Mouse (Mus musculus) gastrocnemius, postnatal 14 days (tissue): ENCODE measurements around the gene Hspa4. TPM values are rescaled to one million over a fixed set of nuclear protein-coding genes. Genes with fewer than 3 reads are reported as not detected.

ENCODE experiments used
- DNase-seq: peaks from one replicate; pipeline ENCODE4 v3.0.0; 2021; ENCODE audit warnings: mixed read lengths
- intact Hi-C: fragments of 180-260 bp; cut with DNase I; formaldehyde crosslinking; loops from one replicate; pipeline ENCODE4 v1.15.1; 2025; ENCODE audit warnings: low total_unique reads
- total RNA-seq, 2 experiments: library from RNA; stranded (reverse); gene quantifications; 2 replicates each; pipeline ENCODE4 v1.2.3; 2021

Gene Hspa4
- total RNA-seq, 2 experiments from 2014 or later = 94.8 to 113 TPM

DNA sequence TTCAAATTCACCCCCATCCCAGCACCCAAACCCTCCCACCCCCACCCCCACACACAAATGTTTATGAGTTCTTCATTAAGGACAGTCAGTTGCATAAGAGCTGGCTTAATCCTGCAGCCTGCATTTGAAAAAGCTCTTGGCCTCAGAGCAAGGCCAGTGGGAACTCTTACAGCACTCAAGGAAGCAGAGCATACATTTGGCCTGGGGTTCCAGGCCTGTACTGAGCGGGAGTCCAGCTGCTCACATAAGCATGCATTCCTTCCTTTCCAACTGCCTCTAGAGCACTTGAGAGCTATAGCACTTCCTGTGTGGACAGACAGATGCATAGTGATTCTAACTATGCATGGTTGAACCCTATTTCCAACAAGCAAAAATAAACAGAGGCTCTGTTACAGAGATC, 40.2 kb downstream of the Hspa4 start:
- intact Hi-C loops = no loop called here
- DNase-seq = no peak

DNA sequence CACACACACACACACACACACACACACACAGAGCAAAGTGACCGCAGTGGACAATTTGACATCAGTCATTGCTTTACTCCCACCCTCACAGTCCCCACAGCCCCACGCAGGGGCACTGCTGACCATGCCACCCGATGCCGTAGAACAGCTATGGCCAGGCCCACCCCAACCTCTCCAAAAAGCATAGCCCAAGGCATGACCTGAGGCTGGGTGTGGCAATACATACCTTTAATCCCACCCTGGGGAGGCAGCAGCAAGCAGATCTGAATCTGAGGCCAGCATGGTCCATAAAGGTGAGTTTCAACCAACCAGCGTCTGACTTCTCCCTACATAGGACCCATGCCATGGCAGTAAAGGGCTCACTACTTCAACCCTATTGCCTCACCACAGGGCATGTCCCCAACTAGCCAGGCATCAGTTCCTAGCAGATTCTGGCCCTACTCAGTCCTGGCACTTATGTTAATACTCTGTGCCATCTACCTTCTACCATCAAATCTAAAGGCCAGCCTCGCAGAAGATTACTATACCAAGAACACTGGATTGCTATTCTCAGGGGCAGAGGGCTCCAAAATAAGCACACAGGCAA, 41.1 kb downstream of the Hspa4 start:
- intact Hi-C loops = loop anchor here (10.0 kb wide), 1 partner anchor 174 kb away; no protein-coding TSS in a partner anchor
- DNase-seq = no peak

DNA sequence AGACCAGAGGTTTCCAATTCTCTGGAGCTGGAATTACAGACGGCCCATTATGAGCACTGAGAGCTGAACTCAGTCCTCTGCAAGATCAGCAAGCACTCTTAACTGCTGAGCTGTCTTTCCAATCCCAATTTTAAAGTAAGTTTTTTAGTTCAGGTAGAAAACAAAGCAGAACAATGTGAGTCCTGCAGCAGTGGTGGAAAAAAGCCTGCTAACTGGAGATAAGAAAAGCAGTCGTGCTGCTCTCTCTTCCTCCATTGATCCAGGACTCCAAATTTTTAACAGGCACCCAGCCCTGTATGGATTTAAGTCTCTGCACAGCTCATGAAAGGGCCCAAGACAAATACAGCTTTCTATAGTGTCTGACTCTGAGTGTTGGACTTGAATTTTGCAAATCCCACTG, 43.3 kb downstream of the Hspa4 start:
- intact Hi-C loops = loop anchor here (10.0 kb wide), 1 partner anchor 172 kb away; no protein-coding TSS in a partner anchor
- no peak for DNase-seq

DNA sequence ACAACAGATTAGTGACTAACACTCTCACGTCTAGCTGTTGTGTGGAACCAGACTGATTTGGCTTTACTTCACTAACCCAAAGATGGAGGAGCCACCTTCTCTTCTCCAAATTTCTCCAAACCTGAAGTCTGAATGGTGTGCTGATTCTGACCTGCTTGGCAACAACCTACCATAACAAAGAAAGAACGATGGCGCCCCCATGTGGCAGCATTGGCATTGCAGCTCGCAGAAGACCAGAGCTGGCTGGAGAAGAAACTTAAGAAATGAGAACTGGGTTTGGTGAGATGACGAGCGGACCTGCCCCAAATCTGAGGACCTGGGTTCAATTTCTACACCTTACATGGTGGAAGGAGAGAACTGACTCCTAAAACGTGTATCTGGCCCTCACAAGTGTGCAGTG, 45.3 kb downstream of the Hspa4 start:
- peak; percentile 68 for DNase-seq
- intact Hi-C loops = loop anchor here (10.0 kb wide), 1 partner anchor 170 kb away; no protein-coding TSS in a partner anchor

DNA sequence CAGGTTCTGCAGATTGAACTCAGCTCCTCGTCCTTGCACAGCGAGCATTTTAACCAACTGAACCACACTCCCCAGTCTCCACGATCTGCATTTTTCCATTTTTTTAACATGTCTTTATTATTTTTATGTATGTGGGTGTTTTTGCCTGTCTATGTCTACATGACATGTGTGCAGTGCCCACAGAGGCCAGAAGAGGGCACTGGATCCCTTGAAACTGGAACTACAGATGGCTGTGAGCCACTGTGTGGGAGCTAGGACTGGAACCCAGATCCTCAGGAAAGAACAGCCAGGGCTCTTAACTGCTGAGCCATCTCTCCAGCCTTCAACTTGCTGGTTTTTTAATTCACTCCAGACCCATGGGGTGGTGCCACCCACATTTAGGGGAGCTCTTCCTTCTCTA, 45.8 kb downstream of the Hspa4 start:
- intact Hi-C loops = loop anchor here (10.0 kb wide), 1 partner anchor 170 kb away; no protein-coding TSS in a partner anchor
- no peak for DNase-seq

DNA sequence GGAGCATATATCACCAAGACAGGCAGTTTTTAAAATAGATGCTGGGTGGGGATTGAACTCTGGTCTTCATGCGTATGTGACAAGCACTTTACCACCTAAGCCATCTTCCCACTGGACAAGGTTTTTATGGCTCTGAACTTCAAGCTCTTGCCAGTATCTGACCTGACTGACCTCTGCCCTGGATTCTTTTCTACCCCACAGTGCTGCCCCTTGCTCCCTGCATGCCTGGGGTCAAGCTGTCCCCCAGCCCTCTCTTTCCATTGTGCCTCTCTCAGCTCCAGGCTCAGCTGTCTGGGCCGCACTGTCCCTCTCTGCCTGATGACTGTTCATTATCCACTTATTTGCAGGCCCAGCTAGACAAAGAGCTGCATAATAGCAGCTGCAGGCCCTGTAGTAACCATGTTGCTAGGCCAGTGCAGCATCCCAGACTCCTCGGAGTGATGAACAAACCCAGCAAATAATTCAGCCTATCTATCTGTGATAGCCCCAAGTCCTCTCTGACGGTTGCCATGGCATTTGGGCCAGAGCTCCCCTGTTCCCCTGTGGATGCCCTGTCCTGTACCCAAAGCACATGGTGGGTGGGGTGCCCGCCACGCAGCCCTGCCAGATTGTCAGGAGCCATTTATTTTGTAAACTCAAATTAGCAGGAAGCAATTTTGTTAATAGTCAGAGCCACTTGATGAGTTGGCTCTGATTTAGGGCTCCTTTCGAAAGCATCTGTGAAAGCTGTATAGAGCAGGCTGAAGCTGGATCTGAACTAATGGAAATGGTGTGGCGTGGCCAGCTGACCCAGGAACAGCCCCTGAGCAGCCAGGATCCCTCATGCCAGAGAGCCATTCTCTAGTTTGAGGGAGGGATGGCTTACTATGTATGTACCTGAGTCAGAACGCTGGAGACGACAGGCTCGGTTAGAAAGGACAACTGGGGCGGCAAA, 47.8 kb downstream of the Hspa4 start:
- intact Hi-C loops = loop anchor here (10.0 kb wide), 1 partner anchor 168 kb away; no protein-coding TSS in a partner anchor
- no peak for DNase-seq

DNA sequence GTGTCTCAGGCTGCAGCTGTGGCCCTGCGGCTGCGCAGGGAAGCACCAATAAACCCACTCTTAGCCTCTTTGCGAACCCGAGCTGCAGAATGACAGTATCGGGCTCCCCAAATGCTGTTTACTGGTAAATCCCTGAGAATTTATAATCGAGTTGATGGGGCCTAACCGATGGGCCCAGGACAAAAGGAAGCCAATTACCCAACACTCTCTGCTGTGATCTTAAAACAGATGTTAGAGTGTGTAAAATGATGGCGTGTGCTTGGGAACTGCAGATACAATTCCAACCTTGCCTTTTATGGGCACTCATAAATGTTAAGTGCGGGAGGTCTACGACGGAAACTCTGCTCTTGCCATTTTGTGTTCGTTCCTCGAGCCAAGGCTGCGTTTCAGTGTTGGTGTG, 49.5 kb downstream of the Hspa4 start:
- no peak for DNase-seq
- intact Hi-C loops = loop anchor here (10.0 kb wide), 1 partner anchor 166 kb away; no protein-coding TSS in a partner anchor

DNA sequence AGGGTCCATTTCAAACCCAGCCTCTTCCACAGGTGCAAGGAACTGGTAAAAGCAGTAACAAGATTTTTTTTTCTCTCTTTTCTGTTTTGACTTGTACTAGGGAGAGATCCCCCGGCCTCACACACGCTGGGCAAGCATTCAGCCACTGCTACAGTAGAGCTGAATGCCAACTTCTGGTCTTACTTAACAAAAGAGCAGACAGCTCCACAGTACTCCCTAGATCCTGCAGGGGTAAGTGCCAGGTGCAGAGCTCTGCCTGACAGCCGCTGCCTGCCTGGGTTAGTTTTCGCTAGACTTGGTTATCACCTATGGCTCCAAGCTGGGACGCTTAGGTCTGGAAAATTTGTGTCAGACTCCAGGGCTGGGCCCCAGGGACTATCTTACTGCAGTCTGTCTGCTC, 50.6 kb downstream of the Hspa4 start:
- no peak for DNase-seq
- intact Hi-C loops = loop anchor here (10.0 kb wide), 1 partner anchor 165 kb away; no protein-coding TSS in a partner anchor

DNA sequence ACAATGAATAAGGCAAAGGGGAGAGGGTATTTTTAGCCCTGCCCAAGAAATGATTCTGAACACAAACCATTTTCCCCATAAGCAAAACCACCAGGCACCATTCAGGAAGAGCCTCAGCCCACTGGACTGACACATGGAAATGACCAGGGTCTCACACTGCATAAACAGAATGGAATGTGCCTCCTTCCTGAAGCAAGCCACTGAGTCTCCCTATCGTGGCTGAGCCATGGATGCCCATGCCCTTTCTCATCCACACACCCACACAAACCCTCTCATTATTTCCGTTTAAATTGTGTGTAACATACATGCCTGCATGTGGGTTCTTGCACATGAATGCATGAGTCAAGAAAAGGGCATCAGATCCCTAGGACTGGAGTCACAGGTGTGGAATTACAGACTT, 54.7 kb downstream of the Hspa4 start:
- no peak for DNase-seq
- intact Hi-C loops = no loop called here

DNA sequence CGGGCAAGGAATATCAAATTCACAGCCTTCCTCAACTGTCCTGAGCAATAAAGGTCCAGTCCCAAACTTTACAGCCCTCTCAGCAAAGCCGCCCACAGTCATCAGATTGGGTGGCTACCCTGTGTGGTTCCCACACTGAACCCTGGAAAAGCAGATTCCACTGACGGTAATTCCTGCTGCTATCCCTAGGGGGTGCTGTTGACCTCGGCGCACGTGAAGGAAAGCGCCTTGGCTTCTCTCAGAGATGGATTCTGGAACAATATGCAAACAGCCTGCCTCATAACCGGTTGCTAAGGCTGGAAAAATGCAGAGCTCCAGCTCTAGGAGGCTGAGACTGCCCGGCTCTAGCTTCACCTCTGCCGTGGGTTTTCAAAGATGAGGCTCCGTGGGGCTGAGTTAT, 57.1 kb downstream of the Hspa4 start:
- intact Hi-C loops = no loop called here
- peak; percentile 35 for DNase-seq

DNA sequence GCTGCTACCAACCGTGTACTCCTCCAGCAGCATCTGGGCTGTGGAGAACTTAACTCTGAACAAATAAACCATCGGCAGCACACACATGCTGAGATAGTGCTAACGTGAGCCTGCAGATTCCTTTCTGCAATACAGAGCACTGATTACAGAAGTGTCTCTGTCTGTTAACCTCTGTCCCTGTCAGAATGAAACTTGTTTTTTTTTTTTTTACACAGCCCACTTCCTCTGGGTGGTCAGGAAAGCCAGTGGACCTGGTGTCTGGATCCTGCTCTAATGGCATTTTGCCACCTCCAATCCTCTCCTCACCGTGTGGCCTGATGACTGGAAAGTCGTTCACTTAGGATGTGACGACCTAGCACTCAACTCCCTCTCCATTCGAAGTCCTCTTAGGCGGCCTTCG, 66.7 kb downstream of the Hspa4 start:
- DNase-seq = no peak

DNA sequence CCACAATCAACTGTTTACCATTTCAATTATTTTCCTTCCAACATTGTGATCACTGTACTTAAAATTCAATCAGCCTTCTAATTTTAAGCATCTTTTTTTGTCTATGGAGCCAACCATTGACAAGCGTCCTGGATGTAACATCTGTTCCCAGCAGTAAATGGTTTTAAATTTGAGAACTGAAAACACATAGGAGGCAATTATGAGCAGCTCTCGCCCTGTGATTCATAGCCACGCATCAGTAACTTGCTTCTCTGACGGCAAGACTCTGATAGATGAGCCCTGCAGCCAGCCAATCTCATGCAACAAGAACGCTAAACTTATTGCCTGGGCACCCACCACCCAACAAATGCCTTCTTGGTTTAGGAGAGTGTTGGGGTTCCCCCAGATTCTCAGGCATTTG, 68.4 kb downstream of the Hspa4 start:
- intact Hi-C loops = no loop called here
- DNase-seq = no peak

More for the DNA sequence above, 66.7 kb downstream of the Hspa4 start:
- intact Hi-C loops = no loop called here

DNA sequence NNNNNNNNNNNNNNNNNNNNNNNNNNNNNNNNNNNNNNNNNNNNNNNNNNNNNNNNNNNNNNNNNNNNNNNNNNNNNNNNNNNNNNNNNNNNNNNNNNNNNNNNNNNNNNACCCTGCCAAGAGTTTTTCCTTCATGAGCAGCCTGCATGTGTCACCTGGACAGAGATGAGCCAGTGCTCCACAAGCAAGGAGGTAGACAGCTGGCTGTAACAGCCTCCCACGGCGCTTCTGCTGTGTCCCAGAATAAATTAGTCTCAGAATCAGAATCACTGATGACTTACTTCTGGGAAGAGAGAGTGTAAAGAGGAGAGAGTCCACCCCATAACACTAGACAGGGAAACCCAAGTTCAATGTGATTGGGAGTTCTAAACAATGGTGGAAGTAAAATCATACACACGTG, 71.2 kb downstream of the Hspa4 start:
- intact Hi-C loops = no loop called here
- DNase-seq = no peak

DNA sequence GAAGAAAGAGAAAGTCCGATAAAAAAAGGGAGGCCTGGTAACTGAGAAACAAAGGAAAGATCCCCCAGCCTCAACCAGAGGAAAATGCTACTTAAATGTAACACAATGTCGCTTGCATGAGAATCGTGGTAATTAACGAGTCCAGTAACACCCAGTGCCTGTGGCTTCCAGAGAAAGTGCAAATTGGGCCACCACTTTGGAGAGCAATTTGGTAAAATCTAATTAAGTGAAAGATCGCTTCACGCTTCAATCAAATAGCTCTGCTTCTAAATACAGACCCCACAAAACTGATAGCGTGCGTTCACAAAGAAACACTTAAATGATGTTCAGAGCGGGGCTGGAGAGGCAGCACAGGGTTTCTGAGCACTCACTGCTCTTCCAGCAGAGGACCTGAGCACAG, 89.4 kb downstream of the Hspa4 start:
- no peak for DNase-seq
- intact Hi-C loops = no loop called here

Other genes starting within 250 kb of the Hspa4 start
- gene Zcchc10, start 24.2 kb upstream of the Hspa4 start, total RNA-seq = 1 to 10 TPM; 7.4 to 8.7 TPM
- gene Aff4, start 50.4 kb upstream of the Hspa4 start, total RNA-seq = 10 to 100 TPM; 82.6 to 94.5 TPM
- gene Leap2, start 122.7 kb upstream of the Hspa4 start, total RNA-seq = not detected
- gene Uqcrq, start 130.4 kb upstream of the Hspa4 start, total RNA-seq = 1,000 to 10,000 TPM; 1,068 to 1,224 TPM
- gene Gdf9, start 130.6 kb upstream of the Hspa4 start, total RNA-seq = under 1 TPM; 0.33 to 0.68 TPM
- not detected for gene Gm10447, start 156.7 kb upstream of the Hspa4 start, total RNA-seq
- gene Shroom1, start 156.7 kb upstream of the Hspa4 start, total RNA-seq = under 1 TPM; 0.31 to 0.38 TPM
- gene Gm9837, start 170.0 kb upstream of the Hspa4 start, total RNA-seq = not detected
- not detected for gene Gm9945, start 179.7 kb upstream of the Hspa4 start, total RNA-seq
- gene Sowaha, start 179.8 kb upstream of the Hspa4 start, total RNA-seq = under 1 TPM; 0.11 to 0.12 TPM
- 10 to 100 TPM; 25.6 to 31.3 TPM for gene Sept8, start 218.8 kb upstream of the Hspa4 start, total RNA-seq